Mouse (Mus musculus) neural tube, embryonic 13.5 days (tissue): ENCODE measurements around the gene Vangl1. TPM values are rescaled to one million over a fixed set of nuclear protein-coding genes. Genes with fewer than 3 reads are reported as not detected.

Experiments used
- ATAC-seq: fragments of 200-750 bp; cut with Nextera tagmentation; 2 replicates; pipeline ENCODE4 v1.8.0; 2017; ENCODE audit warnings: low read depth, mild to moderate bottlenecking, moderate TSS enrichment, moderate library complexity
- H3K27ac ChIP-seq: fragments of 300-500 bp; sonication (generic); replicated peaks from 2 replicates; pipeline ENCODE4 v1.5.1; 2015; ENCODE audit warnings: moderate library complexity, mild to moderate bottlenecking, inconsistent platforms
- H3K27me3 ChIP-seq: fragments of 300-500 bp; sonication (generic); 2 replicates; pipeline ENCODE4 v1.6.1; 2015; ENCODE audit warnings: mild to moderate bottlenecking, inconsistent platforms
- H3K36me3 ChIP-seq: fragments of 300-500 bp; sonication (generic); 2 replicates; pipeline ENCODE4 v1.6.1; 2015; ENCODE audit warnings: mild to moderate bottlenecking, inconsistent platforms
- H3K4me1 ChIP-seq: fragments of 300-500 bp; sonication (generic); replicated peaks from 2 replicates; pipeline ENCODE4 v1.6.1; 2015; ENCODE audit warnings: inconsistent platforms
- H3K4me2 ChIP-seq: fragments of 300-500 bp; sonication (generic); 2 replicates; pipeline ENCODE4 v1.6.1; 2015; ENCODE audit warnings: inconsistent platforms, mild to moderate bottlenecking, moderate library complexity
- H3K4me3 ChIP-seq: fragments of 300-500 bp; sonication (generic); 2 replicates; pipeline ENCODE4 v1.5.1; 2015; ENCODE audit warnings: mild to moderate bottlenecking, inconsistent platforms
- H3K9ac ChIP-seq: fragments of 300-500 bp; sonication (generic); 2 replicates; pipeline ENCODE4 v1.6.1; 2015; ENCODE audit warnings: moderate library complexity, mild to moderate bottlenecking, inconsistent platforms
- H3K9me3 ChIP-seq: fragments of 300-500 bp; sonication (generic); 2 replicates; pipeline ENCODE4 v1.6.1; 2016; ENCODE audit warnings: inconsistent platforms
- WGBS: fragments of 180-500 bp; shearing (Covaris S2); methylation state at CpG from one replicate; pipeline ENCODE4 v1.1.7; 2015; 5-methylcytosine and 5-hydroxymethylcytosine counted together
- polyA plus RNA-seq: library from polyadenylated mRNA; unstranded; fragments of >200 nt; fragmentation: Nextera tagmentation; extraction: Ambion mirVana; gene quantifications from 2 replicates; pipeline ENCODE4 v1.2.1, GENCODE M21; 2015

The Vangl1 gene
- polyA plus RNA-seq, 1 experiment from 2014 or later, result 10.5 TPM

DNA sequence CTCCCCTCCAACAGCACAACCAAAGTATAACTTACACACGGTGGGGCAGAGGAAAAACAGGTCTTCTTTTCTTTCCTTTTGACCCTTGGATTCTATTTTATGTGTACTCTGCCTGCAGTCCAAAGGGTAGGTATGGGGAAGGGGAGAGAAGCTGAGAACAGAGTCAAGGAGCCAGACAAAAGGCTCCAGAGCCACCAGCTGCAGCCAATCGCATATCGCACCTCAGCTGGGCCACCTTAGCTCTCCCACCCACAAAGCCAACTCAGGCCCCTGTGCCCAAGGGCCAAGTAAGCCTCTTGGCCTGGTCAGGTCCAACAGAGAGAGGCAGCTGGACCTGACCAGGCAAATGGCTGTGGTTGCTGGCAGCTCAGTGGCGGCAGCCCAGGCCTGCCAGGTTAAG lies 52.0 kb downstream of the Vangl1 start:
- H3K4me1 ChIP-seq, result peaks cover 13% of the 10 kb centered on the region
- H3K27ac ChIP-seq, result no peak overlapping the region
- H3K4me3 ChIP-seq, result no peak overlapping the region
- ATAC-seq, result no peak
- H3K36me3 ChIP-seq, result peaks cover 3% of the 10 kb centered on the region; the same call in 1 of the 2 replicates
- no peaks in the 10 kb centered on the region for H3K27me3 ChIP-seq
- H3K4me2 ChIP-seq, result no peak overlapping the region
- no peaks in the 10 kb centered on the region for H3K9me3 ChIP-seq
- no peak overlapping the region for H3K9ac ChIP-seq
- 32% methylated on average over 4 of the region's 4 CpGs for WGBS

DNA sequence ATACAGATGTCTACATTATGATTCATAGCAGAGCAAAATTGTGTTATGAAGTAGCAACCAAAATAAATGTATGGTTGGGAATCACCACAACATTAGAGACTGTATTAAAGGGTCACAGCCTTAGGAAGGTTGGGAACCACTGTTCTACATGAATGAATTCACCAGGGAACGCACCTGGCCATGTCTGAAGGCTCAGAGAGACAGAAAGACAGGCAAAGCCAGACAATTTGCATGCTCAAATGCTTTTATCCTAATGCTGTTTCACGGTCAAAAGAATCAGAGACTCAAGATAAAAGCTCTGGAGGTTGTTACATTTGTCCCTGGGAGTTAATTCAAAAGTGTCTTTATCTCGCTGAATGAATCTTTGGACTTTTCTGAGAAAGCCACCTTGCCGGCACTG lies 52.6 kb downstream of the Vangl1 start:
- no peak for ATAC-seq
- Histone ChIP-seq H3K4me3 (no peak overlapping the region), H3K4me2 (no peak overlapping the region), H3K27me3 (no peaks in the 10 kb centered on the region), H3K27ac (no peak overlapping the region), H3K9ac (no peak overlapping the region), H3K4me1 (peaks cover 18% of the 10 kb centered on the region), H3K9me3 (no peaks in the 10 kb centered on the region), H3K36me3 (no peaks in the 10 kb centered on the region)
- 45% methylated on average over 4 of the region's 4 CpGs for WGBS

- Histone ChIP-seq H3K27ac (no peak overlapping the region), H3K27me3 (no peaks in the 10 kb centered on the region), H3K4me3 (no peak overlapping the region), H3K9ac (no peak overlapping the region), H3K9me3 (no peaks in the 10 kb centered on the region), H3K4me1 (peaks cover 26% of the 10 kb centered on the region), H3K36me3 (no peaks in the 10 kb centered on the region), H3K4me2 (no peak overlapping the region)
- WGBS, result 66% methylated on average over 7 of the region's 7 CpGs
- ATAC-seq, result no peak
Observed at GRCm38 (mm10) chr3:102149941-102150340, 54.6 kb downstream of the Vangl1 start.

DNA sequence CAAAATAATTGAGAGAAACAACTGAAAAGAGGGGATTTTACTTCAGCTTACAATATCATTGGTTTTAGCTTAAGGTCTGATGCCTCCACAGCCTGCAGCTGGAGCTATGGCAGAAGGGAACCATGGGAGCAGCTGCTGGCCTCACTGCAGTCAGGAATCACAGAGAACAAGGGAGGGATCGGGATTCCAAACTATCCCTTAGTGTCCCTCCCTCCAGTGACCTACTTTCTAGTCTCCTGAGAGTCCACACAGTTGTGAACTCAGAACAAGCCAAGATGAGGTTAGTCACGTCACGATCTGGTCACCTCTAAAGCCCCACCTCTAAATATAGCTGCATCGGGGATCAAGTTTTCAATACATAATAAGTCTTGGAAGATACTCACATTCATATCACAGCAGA lies 57.3 kb downstream of the Vangl1 start:
- no peak overlapping the region for H3K9ac ChIP-seq
- 70% methylated on average over 4 of the region's 4 CpGs for WGBS
- ATAC-seq, result no peak
- H3K36me3 ChIP-seq, result no peaks in the 10 kb centered on the region
- H3K4me1 ChIP-seq, result peaks cover 23% of the 10 kb centered on the region
- H3K4me3 ChIP-seq, result no peak overlapping the region
- H3K9me3 ChIP-seq, result no peaks in the 10 kb centered on the region
- H3K27ac ChIP-seq, result no peak overlapping the region
- H3K4me2 ChIP-seq, result no peak overlapping the region
- no peaks in the 10 kb centered on the region for H3K27me3 ChIP-seq

GRCm38 (mm10) chr3:102146428-102146827 lies 58.1 kb downstream of the Vangl1 start:
- Histone ChIP-seq H3K4me1 (peaks cover 23% of the 10 kb centered on the region), H3K36me3 (no peaks in the 10 kb centered on the region), H3K4me3 (no peak overlapping the region), H3K9me3 (no peaks in the 10 kb centered on the region), H3K27ac (no peak overlapping the region), H3K4me2 (no peak overlapping the region), H3K27me3 (no peaks in the 10 kb centered on the region), H3K9ac (no peak overlapping the region)
- no peak for ATAC-seq
- WGBS, result 64% methylated on average over 6 of the region's 6 CpGs

DNA sequence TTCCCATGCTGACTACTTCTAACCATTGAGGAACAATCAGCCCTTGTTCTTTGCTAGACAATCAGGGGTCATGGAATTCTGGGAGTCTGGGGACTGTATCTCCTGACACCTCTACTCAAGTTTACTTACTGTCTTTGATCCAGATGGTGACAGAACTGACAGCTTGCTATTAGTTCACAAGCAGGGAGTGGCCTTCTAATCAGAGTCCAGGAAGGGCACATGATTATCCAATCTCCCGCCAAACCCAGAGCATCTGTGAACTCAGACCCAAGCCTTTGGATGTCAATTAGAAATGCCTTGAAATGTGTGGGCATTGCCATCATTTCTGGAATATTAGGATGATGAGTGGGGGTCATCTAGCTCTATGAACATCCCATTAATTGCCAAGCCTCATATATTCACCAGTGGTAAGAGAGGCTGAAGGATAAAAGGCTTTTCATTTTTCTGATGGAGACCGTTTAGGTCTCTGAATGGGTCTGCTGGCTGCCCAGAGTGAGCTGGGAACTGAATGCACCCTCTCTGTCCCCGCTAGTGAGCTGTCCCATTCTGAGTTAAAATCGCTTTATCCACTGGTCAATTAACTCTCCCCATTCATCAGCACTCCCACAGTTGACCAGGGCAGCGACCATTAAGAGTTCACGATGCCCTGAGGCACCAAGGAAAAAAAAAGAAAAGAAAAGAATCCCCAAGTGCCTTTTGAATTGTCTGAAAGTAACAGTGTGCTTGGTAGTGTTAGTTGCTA lies 58.7 kb downstream of the Vangl1 start:
- Histone ChIP-seq H3K27me3 (no peaks in the 10 kb centered on the region), H3K4me1 (peaks cover 23% of the 10 kb centered on the region), H3K4me2 (no peak overlapping the region), H3K27ac (no peak overlapping the region; the same call in 1 of the 2 replicates), H3K4me3 (no peak overlapping the region), H3K9ac (no peak overlapping the region), H3K9me3 (no peaks in the 10 kb centered on the region), H3K36me3 (no peaks in the 10 kb centered on the region)
- no peak; the same call in 1 of the 2 replicates for ATAC-seq
- 12% methylated on average over 6 of the region's 6 CpGs for WGBS

DNA sequence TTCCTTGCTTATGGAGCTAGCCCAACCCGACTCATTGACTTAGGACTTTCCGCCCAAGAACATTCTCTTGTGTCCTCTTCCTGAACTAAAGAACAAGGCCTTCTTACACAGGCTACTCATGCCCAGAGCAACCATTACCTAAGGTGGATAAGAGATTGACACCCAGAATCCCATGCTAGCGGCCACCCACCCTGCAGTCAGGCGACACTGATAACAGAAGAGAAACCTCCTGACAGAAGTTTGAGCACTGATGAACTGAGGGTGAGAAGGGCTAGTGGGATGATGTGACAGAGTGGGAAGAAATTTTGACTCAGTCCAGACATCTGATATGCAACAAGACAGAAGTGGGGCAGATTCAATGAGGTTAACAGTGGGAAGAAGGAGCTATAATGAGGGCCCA lies 60.1 kb downstream of the Vangl1 start:
- H3K36me3 ChIP-seq, result no peaks in the 10 kb centered on the region
- H3K27me3 ChIP-seq, result no peaks in the 10 kb centered on the region
- 96% methylated on average over 4 of the region's 4 CpGs for whole genome bisulfite sequencing
- H3K4me1 ChIP-seq, result peaks cover 17% of the 10 kb centered on the region
- ATAC-seq, result no peak
- no peak overlapping the region for H3K9ac ChIP-seq
- no peak overlapping the region for H3K27ac ChIP-seq
- no peak overlapping the region for H3K4me3 ChIP-seq
- no peaks in the 10 kb centered on the region for H3K9me3 ChIP-seq
- H3K4me2 ChIP-seq, result no peak overlapping the region

DNA sequence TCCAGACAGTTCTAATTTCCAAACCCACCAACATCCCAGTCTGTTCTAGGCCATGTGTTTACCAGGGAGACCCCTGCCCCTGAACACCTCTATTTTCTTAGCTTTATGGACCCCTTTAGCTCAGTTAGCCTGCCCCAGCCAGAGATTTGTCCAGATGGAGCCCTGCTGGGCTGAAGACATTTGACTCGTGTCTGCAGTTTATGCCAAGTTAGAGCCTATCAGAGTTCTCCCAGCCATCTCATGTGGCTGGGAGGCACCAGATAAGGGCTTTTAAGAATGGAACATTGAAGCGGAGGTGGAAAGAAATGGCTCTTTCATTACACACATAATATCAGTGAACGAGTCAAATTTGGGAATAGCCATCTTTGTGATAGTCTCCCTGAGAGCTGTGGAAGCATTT lies 61.0 kb downstream of the Vangl1 start:
- Histone ChIP-seq H3K27me3 (no peaks in the 10 kb centered on the region), H3K4me3 (no peak overlapping the region), H3K9me3 (no peaks in the 10 kb centered on the region), H3K9ac (no peak overlapping the region), H3K36me3 (no peaks in the 10 kb centered on the region), H3K4me1 (peaks cover 14% of the 10 kb centered on the region; the same call in 1 of the 2 replicates), H3K4me2 (no peak overlapping the region), H3K27ac (no peak overlapping the region)
- WGBS, result 77% methylated on average over 3 of the region's 3 CpGs
- ATAC-seq, result no peak

DNA sequence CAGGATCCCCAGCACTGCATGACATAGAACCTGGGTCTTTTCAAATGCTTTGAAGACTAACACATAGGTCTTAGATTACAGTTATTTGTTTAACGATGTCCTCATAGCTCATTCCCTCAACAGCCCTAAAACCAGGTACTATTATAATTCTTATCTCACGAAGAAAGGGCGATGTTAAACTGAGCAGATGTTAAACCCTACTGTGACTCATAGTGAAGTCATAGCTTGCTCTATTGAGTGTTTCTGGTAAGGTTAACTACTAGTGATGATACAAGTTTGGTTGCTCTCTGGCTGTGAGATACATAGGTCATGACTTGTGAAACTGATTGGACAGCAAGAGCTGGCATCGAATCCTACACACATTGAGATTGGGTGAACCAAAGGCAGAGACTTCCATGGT lies 61.5 kb downstream of the Vangl1 start:
- Histone ChIP-seq H3K36me3 (no peaks in the 10 kb centered on the region), H3K4me2 (no peak overlapping the region), H3K4me1 (peaks cover 14% of the 10 kb centered on the region; the same call in 1 of the 2 replicates), H3K27me3 (no peaks in the 10 kb centered on the region), H3K4me3 (no peak overlapping the region), H3K9me3 (no peaks in the 10 kb centered on the region), H3K9ac (no peak overlapping the region), H3K27ac (no peak overlapping the region)
- 94% methylated on average over 4 of the region's 4 CpGs for WGBS
- ATAC-seq, result no peak

DNA sequence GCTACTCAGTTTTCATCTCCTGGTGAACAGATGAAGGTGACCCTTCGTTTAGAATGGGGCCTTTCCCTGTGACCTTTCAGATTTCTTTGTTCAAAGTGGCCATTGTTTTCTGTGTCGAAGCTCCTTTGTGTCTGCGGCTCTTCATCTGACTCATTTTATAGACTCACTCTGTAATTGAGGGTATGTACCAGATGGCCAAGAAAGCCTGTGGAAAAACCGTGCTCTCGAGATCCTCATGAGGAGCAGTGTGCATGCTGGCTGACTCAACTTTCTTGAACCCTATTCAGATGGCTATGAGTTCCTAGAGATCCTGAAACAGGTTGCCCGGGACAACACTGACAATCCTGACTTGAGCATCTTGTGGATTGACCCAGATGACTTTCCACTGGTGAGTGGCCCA lies 62.6 kb downstream of the Vangl1 start:
- H3K27me3 ChIP-seq, result no peaks in the 10 kb centered on the region
- H3K27ac ChIP-seq, result no peak overlapping the region
- H3K4me3 ChIP-seq, result no peak overlapping the region
- ATAC-seq, result no peak
- no peak overlapping the region for H3K4me2 ChIP-seq
- H3K4me1 ChIP-seq, result peaks cover 9% of the 10 kb centered on the region; the same call in 1 of the 2 replicates
- no peaks in the 10 kb centered on the region for H3K36me3 ChIP-seq
- no peak overlapping the region for H3K9ac ChIP-seq
- H3K9me3 ChIP-seq, result no peaks in the 10 kb centered on the region
- WGBS, result 22% methylated on average over 6 of the region's 6 CpGs

DNA sequence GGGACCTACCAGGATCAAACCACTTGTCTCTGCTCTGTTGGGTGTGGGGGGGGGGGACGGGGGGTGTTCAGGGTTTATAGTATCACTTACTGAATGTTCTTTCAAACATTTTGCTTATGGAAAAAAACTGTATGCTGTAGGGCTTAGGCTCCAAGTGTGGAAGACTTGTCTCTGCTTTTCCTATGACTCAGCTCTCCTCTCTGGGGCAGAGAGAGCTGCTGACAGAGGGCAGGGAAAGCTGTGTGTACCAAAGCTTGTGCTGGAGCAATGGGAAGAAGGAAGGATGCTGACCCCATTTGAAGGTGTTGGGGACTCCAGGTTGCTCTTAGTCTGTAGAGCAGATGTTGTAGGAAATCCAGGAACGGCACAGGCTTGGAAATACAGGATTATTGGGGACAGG lies 63.0 kb downstream of the Vangl1 start:
- no peak overlapping the region for H3K27ac ChIP-seq
- H3K36me3 ChIP-seq, result no peaks in the 10 kb centered on the region
- no peaks in the 10 kb centered on the region for H3K9me3 ChIP-seq
- 60% methylated on average over 2 of the region's 2 CpGs for WGBS
- H3K27me3 ChIP-seq, result no peaks in the 10 kb centered on the region
- H3K9ac ChIP-seq, result no peak overlapping the region
- ATAC-seq, result no peak
- no peak overlapping the region for H3K4me2 ChIP-seq
- no peak overlapping the region for H3K4me3 ChIP-seq
- peaks cover 6% of the 10 kb centered on the region; the same call in 1 of the 2 replicates for H3K4me1 ChIP-seq

- 88% methylated on average over 6 of the region's 6 CpGs for WGBS
- Histone ChIP-seq H3K9ac (no peak overlapping the region), H3K36me3 (no peaks in the 10 kb centered on the region)
Observed at GRCm38 (mm10) chr3:102140606-102141005, 63.9 kb downstream of the Vangl1 start.

DNA sequence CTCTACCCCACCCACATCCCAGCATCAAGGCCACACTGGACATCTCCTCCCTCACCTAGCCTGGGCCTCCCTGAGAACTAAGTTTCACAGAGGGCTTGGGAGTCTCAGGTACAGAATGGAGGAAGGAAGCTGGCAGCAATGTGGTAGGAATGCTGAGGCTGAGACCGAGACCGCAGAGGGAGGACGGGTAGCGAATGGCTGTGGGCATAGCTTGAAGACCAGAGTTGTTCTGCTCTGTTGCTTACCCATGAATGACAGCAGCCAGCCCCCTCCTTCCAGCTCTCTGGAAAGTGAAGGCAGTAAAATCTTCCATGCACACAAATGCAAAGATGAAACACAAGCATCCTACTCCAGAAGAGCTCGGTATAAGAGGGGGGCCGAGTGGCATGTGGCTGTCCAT lies 65.6 kb downstream of the Vangl1 start:
- Histone ChIP-seq H3K4me3 (no peak overlapping the region), H3K36me3 (no peaks in the 10 kb centered on the region), H3K4me1 (peaks cover 10% of the 10 kb centered on the region; the same call in 1 of the 2 replicates), H3K4me2 (no peak overlapping the region), H3K9ac (no peak overlapping the region), H3K27me3 (no peaks in the 10 kb centered on the region), H3K27ac (no peak overlapping the region), H3K9me3 (no peaks in the 10 kb centered on the region)
- WGBS, result 66% methylated on average over 6 of the region's 6 CpGs
- no peak for ATAC-seq

More at GRCm38 (mm10) chr3:102140606-102141005, 63.9 kb downstream of the Vangl1 start:
- Histone ChIP-seq H3K9me3 (no peaks in the 10 kb centered on the region), H3K27me3 (no peaks in the 10 kb centered on the region), H3K4me1 (peaks cover 8% of the 10 kb centered on the region), H3K4me2 (no peak overlapping the region), H3K27ac (no peak overlapping the region), H3K4me3 (no peak overlapping the region)
- ATAC-seq, result no peak
